Mouse (Mus musculus) CH12.LX (cell line): ENCODE measurements around the gene Agbl3. TPM values are rescaled to one million over a fixed set of nuclear protein-coding genes. Genes with fewer than 3 reads are reported as not detected.

ENCODE experiments used
- DNase-seq: peaks from one replicate; pipeline ENCODE4 v3.0.0-alpha.2; 2013; ENCODE audit errors: extremely low read depth
- H3K27ac ChIP-seq: 2 replicates; pipeline ENCODE4 v1.5.1; 2012; ENCODE audit warnings: low read depth, mild to moderate bottlenecking, control low read depth, moderate library complexity; ENCODE audit not compliant: insufficient read depth
- H3K27me3 ChIP-seq: replicated peaks from 2 replicates; pipeline ENCODE3; 2012; ENCODE audit warnings: inconsistent platforms
- H3K36me3 ChIP-seq, 2 experiments: replicated peaks in 1 of 2; 2 replicates each; pipeline versions ENCODE3 to v1.6.1; 2012; ENCODE audit warnings: inconsistent platforms in 1 of 2, low read length in 1 of 2, mild to moderate bottlenecking in 1 of 2, mixed read lengths in 1 of 2, moderate library complexity in 1 of 2; ENCODE audit not compliant: control insufficient read depth in 1 of 2, insufficient read depth in 1 of 2
- H3K4me1 ChIP-seq, 2 experiments: 2 replicates each; pipeline ENCODE4 v1.6.1; 2012; ENCODE audit warnings: inconsistent platforms in 1 of 2, moderate library complexity in 1 of 2; ENCODE audit not compliant: insufficient read depth in 2 of 2, control insufficient read depth in 1 of 2
- H3K4me2 ChIP-seq: 2 replicates; pipeline ENCODE4 v1.6.1; 2012; ENCODE audit warnings: low read depth, mild to moderate bottlenecking, control low read depth; ENCODE audit not compliant: poor library complexity, insufficient read depth, severe bottlenecking
- H3K4me3 ChIP-seq, 3 experiments: fragments of 150-350 bp in 1 of 3; sonication (generic) in 1 of 3; replicated peaks in 1 of 3; 2 replicates each; pipeline versions ENCODE3 to v1.5.1; 2011 to 2012; ENCODE audit warnings: low read depth in 2 of 3, low read length in 2 of 3, mild to moderate bottlenecking in 2 of 3, moderate library complexity in 2 of 3, control low read depth in 1 of 3, improper control_type of control experiment in 1 of 3, inconsistent platforms in 1 of 3, mixed read lengths in 1 of 3; ENCODE audit not compliant: poor library complexity in 1 of 3
- H3K79me2 ChIP-seq: replicated peaks from 2 replicates; pipeline ENCODE4 v1.6.1; 2012; ENCODE audit warnings: mild to moderate bottlenecking, moderate library complexity; ENCODE audit not compliant: control insufficient read depth, poor library complexity, insufficient read depth, severe bottlenecking; ENCODE audit errors: extremely low read depth
- H3K9ac ChIP-seq: 2 replicates; pipeline ENCODE4 v1.6.1; 2012; ENCODE audit warnings: low read depth, mild to moderate bottlenecking, control low read depth, moderate library complexity; ENCODE audit not compliant: insufficient read depth
- H3K9me3 ChIP-seq: replicated peaks from 2 replicates; pipeline ENCODE3; 2012; ENCODE audit warnings: low read length, inconsistent platforms, mixed read lengths
- CHD1 ChIP-seq: IDR thresholded peaks from 2 replicates; pipeline ENCODE4 v1.6.1; 2012; ENCODE audit warnings: low read depth, low read length, improper control_type of control experiment, inconsistent platforms
- CHD2 ChIP-seq: IDR thresholded peaks from 2 replicates; pipeline ENCODE4 v1.6.1; 2011; ENCODE audit warnings: low read length, improper control_type of control experiment
- EP300 ChIP-seq: IDR thresholded peaks from 2 replicates; pipeline ENCODE4 v1.6.1; 2011; ENCODE audit warnings: low read length, improper control_type of control experiment
- GABPA ChIP-seq: IDR thresholded peaks from 2 replicates; pipeline ENCODE4 v1.6.1; 2012; ENCODE audit warnings: low read depth, low read length, improper control_type of control experiment, inconsistent platforms; ENCODE audit not compliant: insufficient replicate concordance
- JUND ChIP-seq: conservative IDR thresholded peaks from 2 replicates; pipeline ENCODE4 v1.6.1; 2011; ENCODE audit warnings: low read depth, low read length, improper control_type of control experiment
- KAT2A ChIP-seq: IDR thresholded peaks from 2 replicates; pipeline ENCODE4 v1.6.1; 2012; ENCODE audit warnings: low read length, improper control_type of control experiment, inconsistent platforms; ENCODE audit not compliant: insufficient replicate concordance
- MAFK ChIP-seq: IDR thresholded peaks from 2 replicates; pipeline ENCODE4 v1.6.1; 2011; ENCODE audit warnings: low read length, improper control_type of control experiment; ENCODE audit not compliant: insufficient replicate concordance
- MAX ChIP-seq: IDR thresholded peaks from 2 replicates; pipeline ENCODE4 v1.6.1; 2011; ENCODE audit warnings: low read length, improper control_type of control experiment
- MEF2A ChIP-seq: IDR thresholded peaks from 2 replicates; pipeline ENCODE4 v1.6.1; 2014; ENCODE audit warnings: low read depth, mild to moderate bottlenecking, inconsistent platforms, low read length, improper control_type of control experiment, borderline replicate concordance
- MXI1 ChIP-seq: IDR thresholded peaks from 2 replicates; pipeline ENCODE4 v1.6.1; 2011; ENCODE audit warnings: mild to moderate bottlenecking, low read depth, low read length, improper control_type of control experiment
- MYC ChIP-seq: IDR thresholded peaks from 2 replicates; pipeline ENCODE4 v1.6.1; 2011; ENCODE audit warnings: low read depth, mild to moderate bottlenecking, improper control_type of control experiment, low read length
- NELFE ChIP-seq: IDR thresholded peaks from 2 replicates; pipeline ENCODE4 v1.6.1; 2011; ENCODE audit warnings: low read depth, low read length, improper control_type of control experiment
- NRF1 ChIP-seq: IDR thresholded peaks from 2 replicates; pipeline ENCODE4 v1.6.1; 2014; ENCODE audit warnings: low read depth, mild to moderate bottlenecking, inconsistent platforms, low read length, improper control_type of control experiment, moderate library complexity
- PAX5 ChIP-seq: IDR thresholded peaks from 2 replicates; pipeline ENCODE4 v1.6.1; 2012; ENCODE audit warnings: low read length, inconsistent platforms, mixed read lengths
- RCOR1 ChIP-seq: conservative IDR thresholded peaks from 2 replicates; pipeline ENCODE4 v1.6.1; 2012; ENCODE audit warnings: low read depth, mild to moderate bottlenecking, inconsistent platforms, low read length, improper control_type of control experiment
- SIN3A ChIP-seq: IDR thresholded peaks from 2 replicates; pipeline ENCODE4 v1.6.1; 2012; ENCODE audit warnings: low read length, improper control_type of control experiment, inconsistent platforms
- SMC3 ChIP-seq: IDR thresholded peaks from 2 replicates; pipeline ENCODE4 v1.6.1; 2011; ENCODE audit warnings: low read depth, low read length, improper control_type of control experiment
- USF1 ChIP-seq: IDR thresholded peaks from 2 replicates; pipeline ENCODE4 v1.6.1; 2014; ENCODE audit warnings: low read depth, mild to moderate bottlenecking, inconsistent platforms, low read length, improper control_type of control experiment
- ZC3H11A ChIP-seq: IDR thresholded peaks from 2 replicates; pipeline ENCODE4 v1.6.1; 2012; ENCODE audit warnings: low read depth, mild to moderate bottlenecking, inconsistent platforms, low read length, improper control_type of control experiment
- ZKSCAN1 ChIP-seq: IDR thresholded peaks from 2 replicates; pipeline ENCODE4 v1.6.1; 2012; ENCODE audit warnings: low read depth, inconsistent platforms, low read length, improper control_type of control experiment, borderline replicate concordance
- dilution Hi-C: fragments of 300-500 bp; cut with MboI; formaldehyde crosslinking; loops from 2 replicates; pipeline ENCODE4 v1.14.3; 2020; ENCODE audit warnings: low sequenced_read_pairs; ENCODE audit not compliant: extremely low pct_unique_long_range_greater_than_20kb, extremely low pct_ligation_motif_present
- in situ Hi-C: fragments of 300-500 bp; cut with MboI; formaldehyde crosslinking; loops from 3 replicates; pipeline ENCODE4 v1.14.3; 2019; ENCODE audit warnings: low sequenced_read_pairs, low pct_ligation_motif_present, low pct_unique_long_range_greater_than_20kb, mixed read lengths
- polyA plus RNA-seq: library from polyadenylated mRNA; unstranded; fragments of >175 nt; gene quantifications from 2 replicates; pipeline ENCODE4 v1.2.1, GENCODE M21; 2012; ENCODE audit warnings: low read depth; ENCODE audit not compliant: insufficient read length
- total RNA-seq, 2 experiments: library from RNA; depleted of rRNA; stranded (reverse); fragments of 300-350 nt in 1 of 2; fragments of >200 nt in 1 of 2; gene quantifications; 2 replicates each; pipeline ENCODE4 v1.2.3; 2012 to 2014

The Agbl3 gene
- total and polyA plus RNA-seq, 3 experiments, result 1.9 to 4.8 (median 3.4) TPM

DNA sequence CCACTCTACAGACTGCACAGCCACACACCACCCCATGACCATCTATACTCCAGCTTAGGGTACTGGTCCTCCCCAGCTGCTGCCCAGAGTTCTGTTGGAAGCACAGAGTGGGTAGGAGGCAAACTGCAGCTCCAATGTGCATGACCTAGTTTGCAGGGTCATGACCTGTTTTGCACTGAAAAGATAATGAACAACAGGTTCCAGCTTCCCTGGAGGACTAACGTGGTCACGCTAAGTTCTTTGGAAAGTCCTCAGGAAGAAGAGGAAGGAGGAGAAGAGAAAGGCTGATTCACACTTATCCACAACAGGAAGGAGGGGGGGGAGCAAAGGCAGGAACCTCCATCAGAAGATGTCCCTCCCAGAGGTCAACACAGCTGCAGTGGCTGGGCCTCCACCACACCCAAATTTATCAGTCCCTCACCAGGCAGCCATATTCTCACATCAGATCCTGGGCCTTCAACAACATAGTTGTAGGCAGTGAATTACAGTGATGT lies 126.9 kb downstream of the Agbl3 start:
- H3K9ac ChIP-seq, result no peak overlapping the region
- no peak overlapping the region for H3K4me3 ChIP-seq
- in situ Hi-C loops (no loop called here), dilution Hi-C loops (no loop called here)
- no peak overlapping the region for H3K27ac ChIP-seq
- no peak overlapping the region for H3K4me2 ChIP-seq
- H3K79me2 ChIP-seq, result peaks cover 6% of the 10 kb centered on the region
- DNase-seq, result no peak
- TF ChIP-seq ZC3H11A, result no peak
- no peak for TF ChIP-seq PAX5
- TF ChIP-seq NRF1, result no peak
- no peak for TF ChIP-seq CHD2
- TF ChIP-seq CHD1, result no peak
- TF ChIP-seq GABPA, result no peak
- no peak for TF ChIP-seq SMC3
- no peak for TF ChIP-seq JUND
- no peak for TF ChIP-seq EP300
- TF ChIP-seq ZKSCAN1, result no peak
- no peak for TF ChIP-seq MAFK
- no peak for TF ChIP-seq KAT2A
- no peak for TF ChIP-seq MYC
- TF ChIP-seq MEF2A, result no peak
- no peak for TF ChIP-seq RCOR1
- no peaks in the 10 kb centered on the region for H3K27me3 ChIP-seq
- no peaks in the 10 kb centered on the region for H3K9me3 ChIP-seq
- H3K36me3 ChIP-seq, result peaks cover 31 to 67% of the 10 kb centered on the region in 2 experiments
- H3K4me1 ChIP-seq, result peaks cover 5 to 45% of the 10 kb centered on the region in 2 experiments; a peak in 3 of 4 replicates

- no peak overlapping the region for H3K27ac ChIP-seq
- no peaks in the 10 kb centered on the region for H3K27me3 ChIP-seq
- H3K36me3 ChIP-seq, result peaks cover 31 to 63% of the 10 kb centered on the region in 2 experiments
- H3K9ac ChIP-seq, result no peak overlapping the region
- no peak for TF ChIP-seq MAX
- TF ChIP-seq MAFK, result no peak
- TF ChIP-seq USF1, result no peak
- no peak for TF ChIP-seq MXI1
- TF ChIP-seq KAT2A, result no peak
- no peak for TF ChIP-seq NRF1
- no peak for TF ChIP-seq CHD1
- no peak for TF ChIP-seq JUND
- TF ChIP-seq EP300, result no peak
- no peak for TF ChIP-seq SIN3A
- TF ChIP-seq NELFE, result no peak
- DNase-seq, result no peak
- H3K4me1 ChIP-seq, result peaks cover 1 to 38% of the 10 kb centered on the region in 2 experiments; a peak in 3 of 4 replicates
- H3K4me2 ChIP-seq, result no peak overlapping the region
- dilution Hi-C loops (no loop called here), in situ Hi-C loops (no loop called here)
- peaks cover 6% of the 10 kb centered on the region for H3K79me2 ChIP-seq
- H3K9me3 ChIP-seq, result no peaks in the 10 kb centered on the region
- no peak overlapping the region for H3K4me3 ChIP-seq
Measured at GRCm38 (mm10) chr6:34907696-34908260, 127.5 kb downstream of the Agbl3 start.

Other genes with a start within 250 kb of the Agbl3 start
- gene Cald1, start 181.9 kb upstream of the Agbl3 start, total RNA-seq (2012; rRNA removed), result 0.38 and 0.55 TPM in 2 replicates
- gene Cald1, start 181.9 kb upstream of the Agbl3 start, total RNA-seq (2014; rRNA removed), result 0.97 and 1.1 TPM in 2 replicates
- gene Cald1, start 181.9 kb upstream of the Agbl3 start, polyA plus RNA-seq, result 4.0 and 5.8 TPM in 2 replicates
- gene Tmem140, start 82.7 kb downstream of the Agbl3 start, total RNA-seq (2012; rRNA removed), result 1.9 and 3.6 TPM in 2 replicates
- 1.2 TPM in 2 replicates for gene Tmem140, start 82.7 kb downstream of the Agbl3 start, total RNA-seq (2014; rRNA removed)
- gene Tmem140, start 82.7 kb downstream of the Agbl3 start, polyA plus RNA-seq, result 2.1 and 2.8 TPM in 2 replicates
- 7.9 and 8.3 TPM in 2 replicates for gene Cyren, start 97.6 kb downstream of the Agbl3 start, total RNA-seq (2012; rRNA removed)
- gene Cyren, start 97.6 kb downstream of the Agbl3 start, total RNA-seq (2014; rRNA removed), result 5.9 and 9.7 TPM in 2 replicates
- 11.9 and 12.2 TPM in 2 replicates for gene Cyren, start 97.6 kb downstream of the Agbl3 start, polyA plus RNA-seq
- gene Wdr91, start 130.4 kb downstream of the Agbl3 start, total RNA-seq (2012; rRNA removed), result 19.8 and 26.5 TPM in 2 replicates
- gene Wdr91, start 130.4 kb downstream of the Agbl3 start, total RNA-seq (2014; rRNA removed), result 10.6 and 11.3 TPM in 2 replicates
- 19.2 and 23.8 TPM in 2 replicates for gene Wdr91, start 130.4 kb downstream of the Agbl3 start, polyA plus RNA-seq
- gene Stra8, start 139.7 kb downstream of the Agbl3 start, total RNA-seq (2012; rRNA removed), result 0.08 and 0.17 TPM in 2 replicates
- not detected in 2 replicates for gene Stra8, start 139.7 kb downstream of the Agbl3 start, total RNA-seq (2014; rRNA removed)
- 0.55 and 0.77 TPM in 2 replicates for gene Stra8, start 139.7 kb downstream of the Agbl3 start, polyA plus RNA-seq
- gene Slc23a4, start 208.0 kb downstream of the Agbl3 start, total RNA-seq (2012; rRNA removed), result 0.13 and 0.30 TPM in 2 replicates
- gene Slc23a4, start 208.0 kb downstream of the Agbl3 start, total RNA-seq (2014; rRNA removed), result 0.23 and 0.27 TPM in 2 replicates
- gene Slc23a4, start 208.0 kb downstream of the Agbl3 start, polyA plus RNA-seq, result 0.21 and 0.59 TPM in 2 replicates